Mouse (Mus musculus) retina, postnatal 7 days (tissue): Measurements from ENCODE around the gene Rmi2.
"Not testable (repeated sequence)": the region's sequence is repeated elsewhere in the genome, so short reads cannot be mapped to it uniquely, and the experiment has no call there.

Source experiments
- DNase-seq: peaks from one replicate; pipeline ENCODE4 v3.0.0-alpha.2; 2012; ENCODE audit warnings: low read depth, low spot score

Rmi2 gene

DNA sequence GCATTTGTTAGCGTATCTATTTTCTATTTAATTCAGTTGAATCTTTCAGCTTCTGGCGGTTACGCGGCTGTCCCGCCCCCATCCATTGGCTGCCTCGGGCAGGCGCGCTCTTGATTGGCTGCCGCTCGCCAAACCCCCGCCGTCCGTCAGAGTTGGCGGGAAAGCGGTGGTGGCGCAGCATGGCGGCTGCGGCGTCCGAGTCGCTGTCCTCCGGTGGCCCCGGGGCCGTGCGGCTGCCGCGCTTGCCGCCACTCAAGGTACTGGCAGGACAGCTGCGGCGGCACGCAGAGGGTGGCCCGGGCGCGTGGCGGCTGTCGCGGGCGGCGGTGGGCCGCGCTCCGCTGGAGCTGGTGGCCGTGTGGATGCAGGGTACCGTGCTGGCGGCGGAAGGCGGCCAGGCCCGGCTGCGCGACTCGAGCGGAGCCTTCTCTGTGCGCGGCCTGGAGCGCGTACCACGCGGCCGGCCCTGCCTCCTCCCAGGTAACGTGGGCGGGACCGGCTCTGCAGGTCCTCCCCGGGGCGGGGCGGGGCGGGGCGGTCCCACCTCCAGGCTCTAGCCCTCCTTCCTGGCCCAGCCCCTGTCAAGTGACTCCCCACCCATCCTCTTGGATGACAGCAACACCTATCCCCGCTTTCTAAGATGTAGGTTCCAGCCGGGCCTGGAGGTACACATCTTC lies at the start of gene Rmi2:
Rmi2 (plus strand) TSS at position 149 of the 677 bp plus-strand sequence.
- DNase-seq: peak; percentile 55

DNA sequence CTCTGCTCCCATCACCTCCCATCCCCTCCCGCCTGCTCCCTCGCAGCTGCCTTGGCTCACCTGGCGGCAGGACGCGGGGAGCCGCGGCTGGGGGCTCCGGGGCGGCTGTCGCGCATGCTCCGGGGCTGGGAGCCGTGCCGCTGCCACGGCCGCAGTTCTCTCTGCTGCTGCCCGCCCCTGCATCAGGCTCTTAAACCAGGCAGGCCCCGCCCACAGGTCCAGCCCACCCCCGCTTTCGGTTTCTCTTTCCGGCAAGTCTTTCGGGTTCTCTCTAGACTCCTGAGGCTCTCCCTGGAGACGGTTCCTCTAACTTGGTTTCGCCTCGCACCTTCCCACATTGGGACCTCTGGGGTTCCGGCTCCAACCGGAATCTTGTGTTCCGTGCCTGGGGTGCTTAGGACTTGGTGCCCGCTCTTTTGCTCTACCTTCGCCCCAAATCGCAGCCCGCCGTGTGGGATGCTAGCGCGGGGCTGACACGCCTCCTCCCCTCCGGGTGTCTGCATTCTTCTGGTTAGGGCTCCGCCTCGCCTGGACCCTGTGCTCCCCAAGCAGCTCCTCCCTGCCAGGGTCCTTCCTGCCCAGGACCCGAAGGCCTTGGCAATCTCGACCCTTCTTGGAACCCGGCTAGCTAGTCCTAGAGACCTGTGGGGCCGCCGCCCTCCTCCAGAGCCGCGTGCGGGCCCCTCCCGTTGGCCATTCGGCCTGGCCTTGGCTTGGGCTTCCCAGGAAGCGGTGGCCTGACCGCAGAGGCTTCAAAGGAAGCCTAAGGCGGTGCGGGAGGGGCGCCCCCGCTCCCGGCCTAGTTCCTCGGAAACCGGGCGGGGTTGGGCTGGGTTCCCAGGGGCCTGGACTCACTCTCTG lies 49.3 kb upstream of the Rmi2 start, which contains the start of gene Socs1:
Socs1 (minus strand) TSS at position 166 of the 861 bp plus-strand sequence.
- DNase-seq: peak; percentile 63

DNA sequence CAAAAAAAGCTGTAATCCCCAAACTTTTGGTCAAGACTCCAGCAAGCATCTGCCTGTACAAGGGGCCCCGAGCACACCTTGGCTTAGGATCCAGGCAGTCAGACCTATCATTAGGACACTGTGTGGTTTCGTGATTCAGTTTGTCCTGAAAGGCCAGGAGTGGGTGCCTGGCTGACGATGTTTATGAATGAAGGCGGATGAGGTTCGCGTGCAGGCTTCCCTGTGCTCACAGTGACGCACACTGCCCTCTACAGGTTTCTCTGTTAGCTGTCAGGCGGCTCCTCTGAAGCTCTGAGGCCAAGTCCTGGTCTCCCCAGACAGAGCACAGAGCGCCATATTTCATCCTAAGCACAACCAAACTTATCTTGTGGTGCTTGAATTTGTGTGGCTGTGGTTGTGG lies 48.6 kb upstream of the Rmi2 start:
- peak; percentile 76 for DNase-seq

DNA sequence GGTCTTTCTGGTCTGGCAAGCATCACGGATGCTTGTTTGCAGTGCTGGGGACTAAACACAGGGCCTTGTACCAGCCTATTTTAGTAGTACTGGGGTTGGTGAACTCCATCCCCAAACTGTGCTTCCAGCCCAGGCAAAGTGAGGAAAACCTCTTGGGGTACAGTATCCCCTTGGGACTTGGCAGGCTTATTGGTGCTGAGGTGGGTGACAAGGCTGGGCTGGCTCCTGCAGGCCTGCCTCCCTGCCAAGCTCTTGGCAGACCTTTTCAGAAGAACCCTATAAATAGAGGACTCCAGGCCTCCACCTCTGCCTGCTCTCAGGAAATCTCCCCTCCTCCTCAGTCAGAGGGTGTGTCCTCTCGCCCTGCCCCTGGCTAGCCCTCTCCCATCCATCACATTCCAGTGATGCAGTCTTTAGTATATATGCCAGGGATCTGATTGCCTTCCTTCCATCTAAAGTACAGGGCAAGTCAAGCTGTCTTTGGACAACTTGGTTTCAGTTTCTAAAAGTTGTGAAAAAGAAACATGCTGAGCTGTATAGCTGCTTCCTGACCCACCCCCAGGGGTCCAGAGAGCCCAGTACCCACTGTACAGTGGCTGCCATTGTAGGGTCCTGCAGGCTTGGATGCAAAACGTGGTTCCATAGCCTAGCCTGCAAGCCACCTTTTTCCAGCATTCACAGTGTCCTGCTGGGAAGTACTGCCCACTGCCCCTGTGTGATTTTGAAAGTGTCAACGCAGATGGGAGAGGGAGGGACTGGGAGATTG lies 47.9 kb upstream of the Rmi2 start:
- DNase-seq: no peak

DNA sequence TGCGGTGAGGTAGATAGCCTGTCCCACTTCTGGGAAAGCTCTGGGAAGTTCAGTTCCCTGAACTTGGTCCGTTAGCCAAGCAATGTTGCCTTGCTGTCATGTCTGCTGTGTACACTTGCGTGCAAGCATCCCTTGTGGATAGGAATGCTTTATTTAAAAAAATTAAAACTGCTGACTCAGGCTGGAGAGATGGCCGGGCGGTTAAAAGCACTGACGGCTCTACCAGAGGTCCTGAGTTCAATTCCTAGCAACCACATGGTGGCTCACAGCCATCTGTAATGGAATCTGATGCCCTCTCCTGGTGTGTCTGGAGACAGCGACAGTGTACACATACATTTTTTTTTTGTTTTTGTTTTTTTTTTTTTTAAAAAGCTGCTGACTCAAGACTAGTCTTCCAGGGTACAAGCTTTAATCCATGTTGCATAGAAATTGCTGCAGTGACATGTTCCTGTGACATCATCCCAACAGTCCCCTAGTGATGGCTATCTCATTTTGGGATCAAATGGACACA lies 47.3 kb upstream of the Rmi2 start:
- DNase-seq: no peak

DNA sequence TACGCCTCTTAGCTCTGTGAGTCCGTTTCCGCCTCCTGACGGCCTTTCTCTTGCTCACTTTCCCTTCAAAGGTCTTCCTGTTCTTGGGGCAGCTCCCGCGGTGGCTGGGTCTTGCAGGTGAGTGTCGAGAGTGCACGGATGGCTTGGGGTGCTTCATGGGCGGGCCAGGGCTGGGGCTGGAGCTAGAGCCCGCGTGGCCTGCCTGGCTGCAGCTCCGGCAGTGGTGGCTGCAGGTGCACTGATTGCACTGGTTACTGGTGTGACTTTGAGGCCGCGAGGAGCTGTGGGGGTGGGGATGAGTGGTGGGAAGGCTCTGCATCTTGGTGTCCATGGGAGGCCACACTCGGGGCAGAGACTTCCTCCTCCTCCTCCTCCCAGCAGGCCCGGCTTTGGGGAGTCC lies 46.6 kb upstream of the Rmi2 start, which contains the start of gene Tnp2:
Tnp2 (minus strand) TSS at position 390 of the 400 bp plus-strand sequence.
- no peak for DNase-seq

DNA sequence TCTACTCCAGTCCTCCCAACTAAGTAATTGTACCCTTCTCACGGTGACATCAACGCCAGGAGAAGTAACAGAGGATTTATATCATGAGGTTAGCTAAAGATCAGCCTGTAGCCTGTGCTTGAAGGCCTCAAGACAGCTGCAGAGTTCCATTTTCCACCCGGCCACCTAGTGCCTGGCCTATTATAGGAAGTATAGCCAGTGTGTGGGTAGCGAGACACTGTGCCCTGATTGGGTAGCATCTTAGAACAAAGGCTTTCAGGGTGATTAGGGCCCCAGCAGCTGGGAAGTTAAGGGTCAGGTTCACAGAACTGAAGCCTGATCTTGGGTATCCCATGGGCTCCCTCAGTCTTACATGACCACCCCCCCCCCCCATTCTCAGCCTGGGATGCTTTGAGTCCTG lies 46.0 kb upstream of the Rmi2 start:
- no peak for DNase-seq

DNA sequence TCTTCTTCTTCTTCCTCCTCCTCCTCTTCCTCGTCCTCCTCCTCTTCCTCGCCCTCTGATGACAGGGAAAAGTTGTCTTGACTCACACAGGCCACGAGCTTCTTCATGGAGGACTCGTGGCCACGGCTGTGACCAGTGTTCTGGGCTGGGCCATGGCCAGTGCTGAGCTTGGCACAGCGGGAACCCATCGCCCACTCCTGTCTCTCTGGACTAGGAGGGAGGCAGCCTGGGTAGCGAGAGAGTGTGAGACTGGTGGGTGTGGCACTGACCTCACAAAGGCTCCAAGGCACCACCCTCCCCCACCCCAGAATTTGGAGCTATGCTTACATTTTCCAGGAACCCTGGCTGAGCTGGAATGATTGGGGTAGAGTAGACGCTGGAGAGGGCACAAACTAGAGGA lies 44.2 kb upstream of the Rmi2 start, which contains the start of gene Prm3:
Prm3 (minus strand) TSS at position 213 of the 400 bp plus-strand sequence.
- no peak for DNase-seq

DNA sequence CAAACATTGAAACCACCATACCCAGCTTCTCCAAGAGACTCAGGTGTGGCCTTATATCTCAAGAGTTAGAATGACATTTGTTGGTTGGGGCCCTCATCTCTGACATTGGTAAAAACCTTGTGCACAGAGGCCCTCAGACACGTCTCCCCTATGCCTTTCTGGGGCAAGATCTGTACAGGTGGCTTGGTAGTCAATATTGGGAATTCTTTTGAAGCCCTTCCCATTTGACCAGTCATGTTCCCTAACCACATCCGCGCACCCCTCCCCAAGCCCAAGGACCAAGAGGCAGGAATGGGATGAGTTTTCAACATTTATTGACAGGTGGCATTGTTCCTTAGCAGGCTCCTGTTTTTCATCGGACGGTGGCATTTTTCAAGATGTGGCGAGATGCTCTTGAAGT lies 38.8 kb upstream of the Rmi2 start, which contains the start of gene Prm2:
Prm2 (minus strand) TSS at position 101 of the 400 bp plus-strand sequence.
- DNase-seq: no peak

DNA sequence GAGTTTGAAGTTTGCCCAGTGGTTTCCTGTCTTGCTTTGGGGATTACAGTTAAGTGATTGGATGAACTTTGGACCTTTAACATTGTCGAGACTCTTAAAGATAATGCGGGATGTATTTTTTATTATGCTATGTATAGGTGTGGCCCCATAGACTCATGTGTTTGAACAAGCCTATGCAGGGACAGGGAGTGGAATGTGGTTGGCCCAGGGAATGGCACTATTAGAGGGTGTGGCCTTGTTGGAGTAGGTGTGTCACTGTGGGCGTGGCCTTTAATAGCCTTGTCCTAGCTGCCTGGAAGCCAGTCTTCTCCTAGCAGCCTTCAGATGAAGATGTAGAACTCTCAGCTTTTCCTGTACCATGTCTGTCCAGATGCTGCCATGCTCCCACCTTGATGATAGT lies 32.4 kb upstream of the Rmi2 start:
- not testable (repeated sequence) for DNase-seq

DNA sequence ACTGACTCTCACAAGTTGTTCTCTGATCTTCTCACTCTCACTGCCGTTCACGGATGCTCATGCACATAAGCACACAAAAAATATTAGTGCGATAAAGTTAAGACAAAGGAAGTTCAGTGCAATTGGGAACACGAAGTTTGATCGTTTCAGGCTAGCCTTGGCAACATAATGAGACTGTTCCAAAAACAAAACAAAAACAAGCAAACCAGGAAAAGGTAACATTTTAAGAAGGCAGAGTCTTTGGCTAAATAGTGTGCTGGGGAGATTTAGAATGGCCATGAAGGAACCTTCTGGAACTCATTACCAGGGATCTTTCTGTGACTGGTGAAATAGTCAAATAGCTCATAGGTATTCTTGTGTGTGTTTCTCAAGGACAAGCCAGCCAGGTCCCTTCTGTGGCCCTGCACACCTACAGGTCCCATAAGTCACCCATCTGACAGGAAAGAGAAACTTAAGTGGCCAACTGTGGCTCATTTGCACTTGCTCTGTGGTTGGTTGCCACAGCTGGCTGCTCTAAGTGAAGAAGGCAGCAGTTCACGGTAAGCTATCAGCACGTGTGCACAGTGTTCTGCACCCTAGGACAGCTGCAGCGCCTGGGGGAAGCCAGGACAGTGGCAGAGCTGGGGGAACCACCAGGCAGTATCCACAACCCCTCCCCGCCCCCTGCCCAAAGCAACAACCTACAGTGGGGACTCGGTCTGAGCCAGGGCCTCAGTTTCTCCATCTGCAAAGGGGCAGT lies 28.9 kb upstream of the Rmi2 start, which contains the start of gene Prm1:
Prm1 (minus strand) TSS at position 51 of the 739 bp plus-strand sequence.
- DNase-seq: no peak

DNA sequence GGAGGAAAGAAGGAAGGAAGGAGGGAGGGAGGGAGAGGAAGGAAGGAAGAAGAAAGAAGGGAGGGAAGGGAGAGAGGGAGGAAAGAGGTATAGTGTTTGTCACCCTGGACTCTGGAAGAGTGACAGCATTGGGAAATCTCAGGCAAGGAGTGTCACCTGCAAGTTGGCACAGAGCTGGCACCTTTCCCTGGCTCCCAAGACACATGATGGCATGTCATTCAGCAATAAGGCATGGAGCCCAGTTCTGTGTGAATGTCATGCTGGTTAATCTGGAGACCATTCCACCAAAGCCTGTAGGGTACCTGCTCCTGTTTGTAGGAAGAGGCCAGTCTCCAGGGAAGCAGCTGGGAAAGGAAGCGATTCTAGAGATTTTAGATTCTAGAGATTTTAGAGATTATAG lies 24.5 kb upstream of the Rmi2 start:
- no peak for DNase-seq

DNA sequence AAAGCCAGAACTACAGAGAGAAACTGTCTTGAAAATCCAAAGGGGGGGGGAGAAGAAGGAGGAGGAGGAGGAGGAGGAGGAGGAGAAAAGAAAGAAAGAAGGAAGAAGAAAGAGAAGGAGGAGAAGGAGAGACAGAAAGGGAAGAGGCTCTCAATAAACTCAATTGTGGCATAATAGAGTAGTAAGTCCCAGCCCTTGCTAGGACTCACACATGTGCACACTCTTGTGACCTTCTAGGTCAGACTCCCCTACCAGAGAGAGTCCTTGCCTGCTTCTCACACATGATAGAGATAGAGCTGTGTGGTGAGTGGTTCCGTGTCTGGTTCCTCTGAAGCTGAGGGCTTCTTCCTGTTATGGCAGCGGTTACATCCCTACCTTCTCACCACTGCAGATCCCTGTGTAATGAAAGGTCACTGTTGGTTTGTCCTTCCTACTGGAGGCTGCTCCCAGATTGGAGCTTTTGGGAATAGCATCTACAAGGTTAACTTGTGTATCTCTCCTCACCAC lies 21.9 kb upstream of the Rmi2 start, which contains the start of gene Gm11172:
Gm11172 (plus strand) TSS at position 51 of the 507 bp plus-strand sequence.
- no peak for DNase-seq

DNA sequence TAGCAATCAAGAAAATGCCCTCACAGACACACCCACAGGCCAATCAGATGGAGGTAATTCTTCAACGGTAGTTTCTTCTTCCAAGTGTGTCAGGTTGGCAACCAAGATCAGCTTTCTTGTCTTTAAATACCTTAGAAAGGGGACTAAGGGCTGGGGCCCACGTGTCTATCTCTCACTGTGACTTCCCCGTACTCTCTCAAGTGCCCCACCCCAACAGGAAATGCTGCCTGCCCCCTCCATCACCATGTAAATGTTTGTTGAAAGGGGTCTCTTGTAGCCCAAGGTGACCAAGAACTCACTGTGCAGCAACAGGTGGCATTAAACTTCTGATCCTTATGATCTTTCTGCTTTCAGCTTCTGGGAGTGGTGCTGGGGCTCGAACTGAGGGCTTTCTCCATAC lies 21.1 kb upstream of the Rmi2 start:
- DNase-seq: no peak

DNA sequence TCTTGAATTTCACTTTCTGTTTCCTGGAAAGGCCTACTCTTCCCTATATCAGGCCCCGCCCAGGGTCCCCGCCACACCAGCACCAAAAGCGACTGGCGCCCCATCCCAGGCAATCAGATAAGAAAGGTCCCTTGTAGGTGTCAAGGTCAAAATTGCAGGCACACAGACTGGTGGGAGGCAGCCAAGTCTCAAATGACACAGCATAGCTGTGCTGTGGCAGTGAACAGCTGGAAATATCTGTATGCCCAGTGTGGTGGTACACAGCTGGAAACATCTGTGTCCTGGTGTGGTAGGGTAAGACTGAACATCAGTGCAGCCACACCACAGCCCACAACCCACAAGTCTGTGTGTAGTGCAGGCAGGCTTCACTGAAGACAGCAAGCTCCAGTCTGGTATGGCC lies 20.0 kb upstream of the Rmi2 start:
- DNase-seq: no peak

DNA sequence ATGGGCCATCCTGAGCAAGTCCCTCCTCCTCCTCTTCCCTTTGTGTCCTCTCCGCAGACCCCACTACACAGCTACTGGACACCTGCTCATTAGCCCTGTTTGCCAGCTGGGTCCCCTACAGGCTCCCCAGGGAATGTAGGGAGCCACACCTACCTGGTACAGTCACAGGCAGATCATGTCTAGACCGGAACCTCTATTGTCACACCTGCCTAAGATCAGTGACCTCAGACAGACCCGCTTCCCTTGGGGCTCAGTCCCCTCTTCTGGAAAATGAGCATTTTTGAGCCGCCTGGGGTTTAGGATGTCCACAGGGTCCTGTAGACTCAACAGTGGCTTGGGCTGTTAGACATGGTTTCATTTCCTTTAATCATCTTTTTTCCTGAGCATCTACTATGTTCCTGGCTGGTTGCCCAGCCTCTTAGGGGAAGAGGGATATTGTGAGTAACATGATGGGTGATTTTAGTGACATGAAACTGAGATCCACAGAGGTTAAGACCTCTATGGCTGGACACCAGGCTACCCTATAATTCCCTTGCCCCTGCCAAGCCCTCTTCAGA lies 16.2 kb upstream of the Rmi2 start:
- DNase-seq: no peak

DNA sequence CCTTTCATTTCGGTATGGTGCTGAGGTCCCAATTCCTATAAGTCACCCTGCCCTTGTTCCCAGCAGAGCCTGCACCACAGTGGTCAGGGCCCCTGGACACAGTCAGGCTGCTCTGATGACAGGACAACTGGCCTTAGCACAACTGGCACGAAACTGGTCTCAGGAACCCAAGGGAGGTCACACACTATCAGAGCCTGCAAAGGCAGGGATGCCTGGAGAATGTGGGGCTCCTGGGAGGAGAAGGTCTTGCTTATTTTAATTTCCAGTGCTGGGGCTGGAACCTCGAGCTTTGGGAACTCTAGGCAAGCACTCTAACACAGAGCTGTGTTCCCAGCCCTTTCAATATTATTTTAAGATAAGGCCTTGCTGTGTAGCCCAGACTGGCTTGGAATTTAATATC lies 14.9 kb upstream of the Rmi2 start:
- no peak for DNase-seq

DNA sequence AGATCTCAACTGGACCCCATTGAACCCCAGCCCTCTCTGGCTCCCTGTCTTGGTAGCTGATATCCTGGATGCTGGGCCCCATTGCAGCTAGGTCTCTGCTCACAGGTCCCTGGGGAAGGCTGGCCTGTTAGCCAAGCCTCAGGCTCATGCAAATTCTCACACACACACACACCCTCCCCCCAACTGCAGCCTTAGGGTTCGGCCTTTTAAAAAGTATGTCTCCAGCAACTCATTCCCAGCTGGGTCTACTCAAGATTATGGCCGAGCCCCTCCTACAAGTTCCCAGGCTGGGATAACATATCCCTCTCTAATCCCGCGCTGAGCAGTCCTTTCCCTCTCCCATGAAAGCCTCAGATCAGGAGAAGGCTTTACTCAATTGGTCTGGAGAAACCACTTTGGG lies 13.5 kb upstream of the Rmi2 start:
- no peak for DNase-seq

DNA sequence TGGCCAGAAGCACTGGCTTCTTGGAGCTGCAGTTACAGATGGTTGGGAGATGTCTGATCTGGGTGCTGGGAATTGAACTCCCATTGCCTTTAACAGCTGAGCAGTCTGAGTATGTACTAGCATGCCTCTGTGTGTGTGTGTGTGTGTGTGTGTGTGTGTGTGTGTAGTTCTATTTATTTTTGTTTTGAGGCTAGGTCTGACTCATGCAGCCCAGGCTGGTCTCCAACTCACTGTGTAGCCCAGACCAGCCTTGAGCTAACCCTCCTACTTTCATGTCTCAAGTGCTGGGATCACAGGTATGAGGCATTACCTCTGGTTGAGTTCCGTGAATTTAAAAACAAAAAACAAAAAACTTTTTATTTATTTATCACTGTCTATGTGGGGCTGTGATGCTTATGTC lies 10.3 kb upstream of the Rmi2 start:
- DNase-seq: no peak

DNA sequence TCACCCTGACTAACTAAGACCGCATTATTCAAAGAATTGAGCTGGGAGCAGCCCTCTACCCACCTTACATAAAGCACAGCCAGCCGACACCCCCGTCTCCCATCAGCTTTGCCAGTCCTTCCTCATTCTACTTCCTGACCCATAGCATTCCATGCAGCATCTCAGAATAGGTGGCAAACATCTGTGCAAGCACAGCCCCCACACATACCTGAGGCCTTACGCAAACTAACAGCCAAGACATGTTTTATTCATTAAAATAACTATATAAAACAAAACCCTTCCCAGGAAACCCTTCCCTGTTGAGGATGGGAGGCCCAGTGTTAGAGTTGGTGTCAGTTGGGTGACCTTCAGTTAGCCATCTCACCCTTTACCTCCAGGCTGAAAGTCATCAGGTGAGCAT lies 9.0 kb upstream of the Rmi2 start:
- no peak for DNase-seq
